Mouse (Mus musculus) stomach, postnatal 0 days (tissue): ENCODE measurements around the gene Csrp2.

ENCODE experiments used
- CTCF ChIP-seq: IDR thresholded peaks from 2 replicates; pipeline ENCODE4 v1.5.1; 2016; ENCODE audit warnings: antibody characterized with exemption, low read depth, mild to moderate bottlenecking, moderate library complexity
- EP300 ChIP-seq: optimal IDR thresholded peaks from 2 replicates; pipeline ENCODE3; 2016; ENCODE audit warnings: antibody characterized with exemption

DNA sequence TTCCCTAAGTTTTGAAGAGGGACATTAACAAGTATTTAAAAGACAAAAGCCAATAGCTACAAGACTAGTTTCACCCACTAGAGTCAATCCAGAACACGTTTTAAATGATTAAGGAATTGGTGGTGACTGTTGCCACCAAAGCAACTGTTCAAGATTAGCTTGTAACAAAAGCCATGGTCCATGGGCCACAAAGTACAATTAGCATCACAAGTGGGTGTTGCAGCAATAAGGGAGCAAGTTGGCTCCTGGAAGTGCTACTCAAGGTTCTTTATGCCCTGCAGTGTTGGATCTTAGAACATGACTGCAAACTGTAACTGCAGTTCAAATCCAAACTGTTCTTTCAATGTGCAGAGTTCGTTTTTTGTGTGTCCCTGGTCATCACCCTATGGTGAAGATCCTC, 57.8 kb downstream of the Csrp2 start:
- TF ChIP-seq EP300: no peak
- TF ChIP-seq CTCF: no peak
